Mouse (Mus musculus) heart, embryonic 12.5 days (tissue): ENCODE measurements around the gene Gm10309. TPM values are rescaled to one million over a fixed set of nuclear protein-coding genes. Genes with fewer than 3 reads are reported as not detected.

Experiments used
- ATAC-seq: fragments of 200-750 bp; cut with Nextera tagmentation; 2 replicates; pipeline ENCODE4 v1.8.0; 2017; ENCODE audit warnings: moderate TSS enrichment, moderate library complexity; ENCODE audit not compliant: insufficient number of reproducible peaks, low FRiP score
- H3K27ac ChIP-seq: fragments of 300-500 bp; sonication (generic); 2 replicates; pipeline ENCODE4 v1.5.1; 2016; ENCODE audit warnings: mild to moderate bottlenecking, moderate library complexity; ENCODE audit not compliant: poor library complexity, severe bottlenecking
- H3K27me3 ChIP-seq: fragments of 300-500 bp; sonication (generic); replicated peaks from 2 replicates; pipeline ENCODE4 v1.6.1; 2016; ENCODE audit warnings: mild to moderate bottlenecking, moderate library complexity
- H3K36me3 ChIP-seq: fragments of 300-500 bp; sonication (generic); 2 replicates; pipeline ENCODE4 v1.6.1; 2016; ENCODE audit warnings: mild to moderate bottlenecking, moderate library complexity
- H3K4me1 ChIP-seq: fragments of 300-500 bp; sonication (generic); replicated peaks from 2 replicates; pipeline ENCODE4 v1.6.1; 2016; ENCODE audit warnings: mild to moderate bottlenecking
- H3K4me2 ChIP-seq: fragments of 300-500 bp; sonication (generic); 2 replicates; pipeline ENCODE4 v1.6.1; 2016; ENCODE audit warnings: mild to moderate bottlenecking, moderate library complexity
- H3K4me3 ChIP-seq: fragments of 300-500 bp; sonication (generic); 2 replicates; pipeline ENCODE4 v1.5.1; 2016; ENCODE audit warnings: mild to moderate bottlenecking
- H3K9ac ChIP-seq: fragments of 300-500 bp; sonication (generic); 2 replicates; pipeline ENCODE4 v1.6.1; 2016; ENCODE audit warnings: mild to moderate bottlenecking, moderate library complexity
- H3K9me3 ChIP-seq: fragments of 300-500 bp; sonication (generic); replicated peaks from 2 replicates; pipeline ENCODE4 v1.6.1; 2016; ENCODE audit warnings: mild to moderate bottlenecking, moderate library complexity
- WGBS: fragments of 180-500 bp; shearing (Covaris S2); methylation state at CpG from one replicate; pipeline ENCODE4 v1.1.7; 2016; 5-methylcytosine and 5-hydroxymethylcytosine counted together
- polyA plus RNA-seq: library from polyadenylated mRNA; unstranded; fragments of >200 nt; fragmentation: Nextera tagmentation; extraction: Ambion mirVana; gene quantifications from 2 replicates; pipeline ENCODE4 v1.2.1, GENCODE M21; 2016

Gene Gm10309
- 0.38 and 0.40 TPM in 2 replicates for polyA plus RNA-seq

DNA sequence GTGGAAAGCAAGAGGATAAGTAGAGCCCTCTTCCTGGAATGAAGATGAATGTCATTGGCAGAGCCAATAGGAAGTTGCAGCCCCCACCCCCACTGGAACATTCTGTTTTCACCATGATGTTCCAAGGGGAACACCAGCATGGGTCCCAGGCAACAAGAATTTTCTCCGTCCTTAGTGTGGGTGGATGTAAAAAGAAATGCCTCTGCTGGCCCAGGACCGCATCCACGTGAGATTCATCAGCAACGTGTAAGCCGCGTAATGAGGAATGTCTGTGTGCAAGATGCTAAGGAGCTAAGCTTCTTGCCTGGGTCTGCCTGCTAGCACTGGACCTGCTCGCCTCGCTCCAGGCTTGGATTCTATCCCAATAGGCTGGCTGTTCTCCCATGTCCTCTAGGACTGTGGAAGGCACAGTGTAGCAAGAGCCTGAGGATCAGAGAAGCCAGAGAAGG is at the start of gene Gm10309:
Gm10309 (minus strand) TSS at position 50 of the 449 bp plus-strand sequence.
- Histone ChIP-seq H3K9ac (no peak within 1 kb of the TSS), H3K4me1 (peaks cover 26% of the 10 kb centered on the region), H3K27me3 (no peaks in the 10 kb centered on the region), H3K27ac (no peak within 1 kb of the TSS), H3K9me3 (no peaks in the 10 kb centered on the region), H3K4me3 (no peak within 1 kb of the TSS), H3K36me3 (peaks cover 13% of the 10 kb centered on the region), H3K4me2 (no peak within 1 kb of the TSS)
- 86% methylated on average over 8 of the region's 8 CpGs for WGBS
- ATAC-seq: no peak

DNA sequence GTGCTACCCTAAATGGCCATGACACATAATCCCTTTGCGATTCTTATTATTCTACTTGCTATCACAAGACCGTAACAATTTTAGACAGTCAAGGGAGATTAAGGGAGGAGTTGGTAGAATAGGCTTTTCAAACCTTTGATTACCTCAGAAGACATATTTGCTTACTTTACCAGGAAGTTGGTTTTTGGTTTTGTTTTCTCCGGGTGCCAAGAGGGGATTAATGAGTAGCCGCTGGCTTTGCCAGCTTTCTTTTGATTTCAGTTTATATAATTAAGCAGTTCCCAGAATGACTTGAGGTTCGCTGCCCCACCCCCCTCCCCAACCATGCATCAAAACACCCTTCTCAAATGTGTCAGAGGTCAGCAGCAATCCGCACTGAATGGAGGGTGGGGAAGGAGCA is 47.0 kb upstream of the Gm10309 start:
- WGBS: 88% methylated on average over 6 of the region's 6 CpGs
- Histone ChIP-seq H3K9me3 (0 out of 2 replicates have a peak, but pooled peaks cover 2% of the 10 kb centered on the region), H3K4me3 (no peak overlapping the region), H3K4me1 (no peaks in the 10 kb centered on the region), H3K4me2 (no peak overlapping the region), H3K27ac (no peak overlapping the region), H3K27me3 (no peaks in the 10 kb centered on the region), H3K36me3 (0 out of 2 replicates have a peak, but pooled peaks cover 6% of the 10 kb centered on the region), H3K9ac (no peak overlapping the region)
- no peak for ATAC-seq

DNA sequence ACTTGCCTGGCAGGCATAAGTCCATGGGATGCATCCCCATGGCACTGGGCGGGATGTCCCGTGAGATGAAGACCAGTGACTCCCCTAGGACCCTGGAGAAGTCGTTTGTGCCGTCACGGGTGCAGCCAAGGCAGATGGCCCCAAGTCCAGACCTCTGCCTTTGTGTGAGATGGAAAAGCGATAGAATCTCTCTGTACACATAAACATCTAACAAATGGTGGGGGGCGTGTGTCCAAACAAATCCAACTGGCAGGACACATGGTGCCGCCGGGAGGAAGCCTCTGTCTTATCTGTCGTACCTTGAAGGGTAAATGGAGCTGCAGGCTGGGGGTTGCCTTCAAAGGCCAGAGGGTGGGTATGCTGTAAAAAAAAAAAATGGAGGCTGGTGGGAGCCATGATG is 46.5 kb upstream of the Gm10309 start:
- 60% methylated on average over 10 of the region's 10 CpGs for WGBS
- no peak for ATAC-seq
- H3K4me2 ChIP-seq: no peak overlapping the region
- H3K9ac ChIP-seq: no peak overlapping the region
- H3K4me3 ChIP-seq: no peak overlapping the region
- H3K27ac ChIP-seq: no peak overlapping the region
- 0 out of 2 replicates have a peak, but pooled peaks cover 6% of the 10 kb centered on the region for H3K36me3 ChIP-seq
- H3K4me1 ChIP-seq: 0 out of 2 replicates have a peak, but pooled peaks cover 4% of the 10 kb centered on the region
- no peaks in the 10 kb centered on the region for H3K27me3 ChIP-seq
- H3K9me3 ChIP-seq: 0 out of 2 replicates have a peak, but pooled peaks cover 2% of the 10 kb centered on the region

DNA sequence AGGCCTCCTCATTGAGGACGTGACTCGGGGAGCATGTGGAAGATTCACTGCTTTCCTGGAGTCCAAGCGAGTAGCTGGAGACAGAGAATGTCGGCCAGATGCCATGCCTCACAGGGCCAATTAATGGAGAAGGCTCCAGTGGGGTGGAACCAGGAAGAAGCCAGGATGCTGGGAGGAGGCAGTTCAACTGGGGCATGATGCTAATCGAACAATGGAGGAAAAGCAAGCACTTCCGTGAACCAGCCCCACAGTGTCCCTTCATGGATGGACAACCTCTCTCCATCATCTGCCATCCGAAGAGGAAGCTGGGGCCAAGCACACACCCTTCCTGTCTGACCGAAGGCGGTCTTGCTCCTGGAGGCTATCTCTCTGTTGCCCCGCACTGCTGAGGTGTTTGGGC is 44.1 kb upstream of the Gm10309 start:
- Histone ChIP-seq H3K9ac (no peak overlapping the region), H3K36me3 (0 out of 2 replicates have a peak, but pooled peaks cover 6% of the 10 kb centered on the region), H3K9me3 (0 out of 2 replicates have a peak, but pooled peaks cover 2% of the 10 kb centered on the region), H3K27me3 (no peaks in the 10 kb centered on the region), H3K4me2 (no peak overlapping the region), H3K4me1 (0 out of 2 replicates have a peak, but pooled peaks cover 9% of the 10 kb centered on the region), H3K27ac (no peak overlapping the region), H3K4me3 (no peak overlapping the region)
- WGBS: 85% methylated on average over 10 of the region's 10 CpGs
- no peak for ATAC-seq

DNA sequence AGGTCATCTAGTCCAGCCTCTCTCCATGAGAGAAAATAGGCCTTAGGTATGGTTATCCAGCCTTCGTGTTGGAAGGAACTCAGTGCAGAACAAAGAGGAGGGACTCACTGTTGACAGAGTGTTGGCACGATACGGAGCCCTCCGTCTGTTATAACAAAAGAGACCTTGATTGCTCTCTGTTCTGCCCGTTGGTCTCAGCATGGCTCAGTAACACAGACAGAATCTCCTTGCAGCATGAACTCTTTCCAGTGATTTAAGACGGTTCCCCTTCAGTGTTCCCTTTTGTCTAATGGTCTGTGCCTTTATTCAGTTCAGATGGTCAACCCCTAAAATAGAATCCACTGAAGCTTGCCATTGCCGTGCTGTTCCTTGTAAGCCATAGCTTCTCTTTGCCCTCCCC is 41.5 kb upstream of the Gm10309 start:
- H3K4me2 ChIP-seq: no peak overlapping the region
- no peaks in the 10 kb centered on the region for H3K9me3 ChIP-seq
- no peak overlapping the region for H3K4me3 ChIP-seq
- no peak overlapping the region for H3K27ac ChIP-seq
- H3K9ac ChIP-seq: no peak overlapping the region
- ATAC-seq: no peak
- 0 out of 2 replicates have a peak, but pooled peaks cover 9% of the 10 kb centered on the region for H3K4me1 ChIP-seq
- 70% methylated on average over 7 of the region's 7 CpGs for WGBS
- H3K27me3 ChIP-seq: no peaks in the 10 kb centered on the region
- 0 out of 2 replicates have a peak, but pooled peaks cover 6% of the 10 kb centered on the region for H3K36me3 ChIP-seq

DNA sequence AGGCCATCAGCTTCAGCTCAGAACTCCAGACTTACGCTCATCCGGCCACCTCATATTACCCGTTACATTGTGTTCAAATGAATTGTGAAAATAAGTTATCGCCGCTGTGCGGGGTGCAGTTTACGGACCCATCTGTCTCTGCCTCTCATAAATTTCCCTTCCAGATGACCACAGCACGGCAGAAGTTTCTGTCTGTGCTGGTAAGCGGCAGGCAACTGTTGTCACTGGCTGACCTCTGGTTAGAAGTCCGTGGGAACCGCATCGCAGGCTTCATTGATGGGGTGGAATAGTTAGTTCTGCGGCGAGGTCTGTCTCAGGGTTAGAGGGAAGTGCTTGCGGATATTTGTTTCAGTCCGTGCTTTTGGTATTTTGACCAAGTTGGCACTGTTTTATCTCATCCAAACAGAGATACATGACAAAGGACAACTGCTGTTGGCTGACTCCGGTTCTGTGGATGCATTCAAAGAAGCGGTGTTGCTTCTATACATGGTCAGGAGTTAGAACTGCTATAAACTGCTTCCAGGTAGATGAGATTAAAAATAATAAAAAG is 34.9 kb upstream of the Gm10309 start:
- Histone ChIP-seq H3K4me3 (no peak overlapping the region), H3K27ac (no peak overlapping the region), H3K27me3 (no peaks in the 10 kb centered on the region), H3K4me1 (peaks cover 29% of the 10 kb centered on the region), H3K9me3 (no peaks in the 10 kb centered on the region), H3K9ac (no peak overlapping the region), H3K4me2 (peak overlapping the region; percentile 17; the same call in 1 of the 2 replicates), H3K36me3 (no peaks in the 10 kb centered on the region)
- no peak for ATAC-seq
- 70% methylated on average over 18 of the region's 18 CpGs for WGBS

DNA sequence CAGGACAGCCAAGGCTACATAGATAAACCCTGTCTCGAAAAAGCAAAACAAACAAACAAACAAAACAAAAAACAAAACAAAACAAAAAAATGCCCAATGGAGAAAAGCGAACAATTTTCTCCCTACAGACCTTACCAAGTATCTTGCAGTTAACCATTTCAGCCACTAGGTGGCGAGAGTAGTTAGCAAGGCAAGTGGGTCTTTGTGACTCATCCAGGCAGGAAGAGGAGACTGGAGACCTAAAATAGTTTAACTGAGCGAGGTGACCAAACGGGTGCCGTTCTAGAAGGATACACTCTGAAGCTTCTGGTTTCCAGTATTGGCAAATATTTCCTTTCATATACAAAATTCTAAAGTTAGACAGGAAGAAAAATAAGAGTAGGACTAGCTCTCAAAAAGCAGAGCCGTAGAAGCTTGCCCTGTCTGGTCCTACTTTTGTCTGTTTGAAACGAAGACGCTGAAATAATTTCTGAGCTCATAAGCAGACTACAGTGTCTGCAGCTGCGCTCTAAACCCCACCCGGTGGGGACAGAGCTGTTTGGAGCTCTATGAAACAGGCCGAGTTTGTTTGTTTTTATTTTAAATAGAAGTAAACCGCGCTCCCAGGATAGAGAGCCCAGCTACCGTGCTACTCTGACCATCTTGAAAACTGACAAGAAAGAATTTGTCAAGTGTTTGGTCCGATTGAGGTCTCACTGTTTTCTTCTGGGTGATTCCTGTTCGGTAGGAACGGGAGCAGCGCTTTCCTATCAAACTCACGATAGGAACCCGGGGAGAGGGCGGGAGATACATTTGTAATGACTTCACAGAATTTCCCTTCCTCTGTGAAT is 31.0 kb upstream of the Gm10309 start:
- Histone ChIP-seq H3K4me2 (peak overlapping the region; percentile 80), H3K9me3 (no peaks in the 10 kb centered on the region), H3K36me3 (no peaks in the 10 kb centered on the region), H3K4me1 (peaks cover 49% of the 10 kb centered on the region), H3K4me3 (peak overlapping the region; percentile 44), H3K27me3 (no peaks in the 10 kb centered on the region), H3K27ac (peak overlapping the region; percentile 85), H3K9ac (peak overlapping the region; percentile 63)
- ATAC-seq: peak; percentile 52; the same call in 1 of the 2 replicates
- 12% methylated on average over 22 of the region's 22 CpGs for WGBS

DNA sequence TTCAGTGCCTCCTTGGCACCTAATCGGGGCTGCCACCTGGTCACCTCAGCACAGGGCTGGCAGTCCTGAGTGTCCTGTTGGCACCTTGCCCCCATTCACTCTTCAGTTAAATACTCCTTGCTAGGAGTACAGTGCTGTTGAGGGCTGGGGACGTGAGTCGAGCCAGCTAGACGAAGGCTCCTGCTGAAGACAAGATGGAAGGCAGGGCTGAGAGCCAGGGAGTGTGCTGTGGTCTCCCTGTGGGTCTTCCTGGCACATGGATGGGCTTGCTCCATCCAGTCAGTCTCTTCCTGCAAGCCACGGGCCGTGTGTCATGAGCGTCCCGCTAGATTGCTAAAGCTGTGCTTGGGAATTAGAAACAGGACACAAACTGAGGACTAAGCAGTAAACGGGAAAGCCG is 30.1 kb upstream of the Gm10309 start:
- H3K4me1 ChIP-seq: peaks cover 59% of the 10 kb centered on the region
- H3K27me3 ChIP-seq: no peaks in the 10 kb centered on the region
- no peak overlapping the region for H3K27ac ChIP-seq
- H3K36me3 ChIP-seq: no peaks in the 10 kb centered on the region
- H3K9me3 ChIP-seq: no peaks in the 10 kb centered on the region
- H3K4me3 ChIP-seq: no peak overlapping the region
- 73% methylated on average over 10 of the region's 10 CpGs for WGBS
- ATAC-seq: no peak
- no peak overlapping the region for H3K9ac ChIP-seq
- H3K4me2 ChIP-seq: no peak overlapping the region

DNA sequence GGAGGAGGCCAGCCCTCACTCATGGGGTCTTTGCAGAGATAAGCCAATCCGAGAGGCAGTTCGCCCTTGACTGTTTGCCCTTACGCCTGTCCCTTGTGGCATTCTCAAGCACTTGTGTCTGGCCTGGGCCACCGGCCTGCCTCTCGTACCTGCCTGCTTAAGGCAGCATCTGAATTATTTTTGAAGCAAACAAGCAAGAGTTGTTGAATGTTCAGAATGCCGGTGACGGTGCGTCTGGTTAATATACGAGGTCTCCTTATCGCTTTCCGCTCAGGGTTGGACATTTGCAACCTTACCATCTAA is 28.5 kb upstream of the Gm10309 start:
- Histone ChIP-seq H3K36me3 (no peaks in the 10 kb centered on the region), H3K27ac (peak overlapping the region; percentile 42), H3K27me3 (no peaks in the 10 kb centered on the region), H3K4me3 (no peak overlapping the region), H3K9me3 (no peaks in the 10 kb centered on the region), H3K9ac (no peak overlapping the region), H3K4me2 (peak overlapping the region; percentile 2; the same call in 1 of the 2 replicates), H3K4me1 (peaks cover 62% of the 10 kb centered on the region)
- WGBS: 42% methylated on average over 11 of the region's 11 CpGs
- no peak for ATAC-seq

DNA sequence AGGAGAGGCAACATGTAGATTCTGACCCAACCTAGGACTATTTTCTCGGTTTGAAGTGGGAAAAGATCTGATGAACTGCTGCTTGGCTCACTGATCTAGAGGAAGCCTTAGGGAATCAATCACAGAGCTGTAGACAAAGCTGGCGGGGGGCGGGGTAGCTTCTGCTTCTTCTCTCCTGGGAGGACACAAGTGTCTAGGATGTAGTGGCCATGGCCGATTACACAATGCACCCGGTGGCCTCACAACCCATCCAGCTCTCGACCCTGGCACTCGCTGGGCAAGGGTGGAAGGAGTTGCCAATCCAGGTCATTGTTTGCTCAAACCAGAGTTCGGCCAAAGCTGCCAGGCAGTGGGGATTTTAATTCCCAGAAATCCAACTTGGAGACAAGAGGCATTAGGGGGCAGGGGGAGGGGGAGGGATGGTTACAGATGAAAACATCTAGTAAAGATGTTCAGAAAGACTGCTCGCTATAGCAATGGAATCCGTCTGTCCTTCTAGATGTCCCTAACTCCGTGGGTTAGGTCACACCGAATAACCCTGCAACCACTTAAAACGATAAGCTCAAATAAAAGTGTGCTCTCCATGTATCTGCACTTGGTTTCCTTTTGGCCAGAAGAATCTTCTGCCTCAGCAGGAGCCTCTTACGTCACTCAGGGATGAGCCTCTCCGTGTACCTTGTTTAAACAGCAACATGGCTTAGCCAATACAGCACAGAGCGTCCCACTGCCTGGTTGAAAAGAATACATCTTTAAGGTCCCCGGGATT is 27.9 kb upstream of the Gm10309 start:
- 66% methylated on average over 17 of the region's 17 CpGs for WGBS
- no peak overlapping the region for H3K4me3 ChIP-seq
- H3K4me2 ChIP-seq: peak overlapping the region; percentile 2; the same call in 1 of the 2 replicates
- H3K27ac ChIP-seq: peak overlapping the region; percentile 42; the same call in 1 of the 2 replicates
- ATAC-seq: no peak
- peaks cover 58% of the 10 kb centered on the region for H3K4me1 ChIP-seq
- no peaks in the 10 kb centered on the region for H3K36me3 ChIP-seq
- no peaks in the 10 kb centered on the region for H3K27me3 ChIP-seq
- H3K9me3 ChIP-seq: no peaks in the 10 kb centered on the region
- no peak overlapping the region for H3K9ac ChIP-seq

DNA sequence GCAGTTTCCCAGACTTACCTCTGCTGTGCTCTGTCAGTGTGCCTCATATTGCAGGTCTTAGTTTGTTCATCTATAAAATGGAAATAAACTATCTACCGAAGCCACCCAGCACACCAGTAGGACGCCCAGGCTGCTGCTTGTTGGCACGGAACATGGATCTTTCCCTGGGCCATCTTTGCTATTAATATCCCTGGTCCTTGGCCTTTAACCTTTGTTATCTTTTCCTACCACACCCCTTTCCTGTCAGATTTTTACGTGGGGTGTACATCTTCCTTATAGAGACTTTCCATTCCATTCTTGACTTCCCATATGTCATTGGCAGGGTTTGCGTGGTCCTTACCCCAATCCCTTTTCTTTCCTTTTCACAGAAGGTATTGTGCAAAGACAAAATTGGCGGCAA is 26.2 kb upstream of the Gm10309 start:
- H3K4me1 ChIP-seq: peaks cover 49% of the 10 kb centered on the region
- 66% methylated on average over 6 of the region's 6 CpGs for WGBS
- no peaks in the 10 kb centered on the region for H3K27me3 ChIP-seq

More for the DNA sequence above, 26.2 kb upstream of the Gm10309 start:
- ATAC-seq: no peak
- Histone ChIP-seq H3K9me3 (no peaks in the 10 kb centered on the region), H3K36me3 (no peaks in the 10 kb centered on the region), H3K9ac (no peak overlapping the region), H3K4me2 (no peak overlapping the region), H3K27ac (no peak overlapping the region), H3K4me3 (no peak overlapping the region)
